Mouse (Mus musculus) bone marrow, adult 2 months (tissue): ENCODE measurements around the gene Ssu72.

Experiments
- CTCF ChIP-seq: fragments of 200-500 bp; IDR thresholded peaks from 2 replicates; pipeline ENCODE4 v1.5.1; 2011; ENCODE audit warnings: low read length, control low read depth; ENCODE audit not compliant: control insufficient read depth, insufficient read depth
- POLR2A ChIP-seq: fragments of 200-500 bp; IDR thresholded peaks from 2 replicates; pipeline ENCODE4 v1.6.1; 2011; ENCODE audit warnings: low read depth, mild to moderate bottlenecking, control low read depth, low read length, borderline replicate concordance; ENCODE audit not compliant: control insufficient read depth

GRCm38 (mm10) chr4:155780895-155781294 lies 76.3 kb downstream of the Ssu72 start:
- no peak for TF ChIP-seq CTCF
- no peak for TF ChIP-seq POLR2A
